Mouse (Mus musculus) heart, adult 11 months (tissue): ENCODE measurements around the gene Pvrig.
A peak's percentile ranks its signal among the peaks of the same experiment; 100 is the strongest.
"Not testable (repeated sequence)": the region's sequence is repeated elsewhere in the genome, so short reads cannot be mapped to it uniquely, and the experiment has no call there.

Experiments
- DNase-seq: peaks from one replicate; pipeline ENCODE4 v3.0.0; 2022

Pvrig gene

DNA sequence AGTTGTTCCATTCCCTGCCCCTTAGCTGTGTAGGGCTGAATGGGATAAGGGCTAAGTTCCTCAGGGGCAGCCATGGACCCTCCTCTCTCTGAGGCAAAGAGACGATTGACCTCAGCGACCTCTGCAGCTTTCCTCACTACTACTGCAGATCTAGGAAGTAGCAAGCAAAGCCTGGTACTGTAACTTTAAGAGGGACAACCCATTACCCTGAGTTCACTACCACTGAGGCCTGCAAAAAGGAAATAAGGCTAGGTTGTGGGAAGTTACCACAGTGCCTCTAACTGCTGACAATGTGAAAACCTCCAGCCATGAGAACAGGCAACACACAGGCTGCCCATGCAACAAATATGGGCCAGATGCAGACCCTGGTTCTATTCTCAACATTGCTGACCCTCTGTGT is at the start of gene Pvrig:
Gene Pvrig, plus strand, starts transcription at position 301 of the 400 bp plus-strand sequence.
- no peak for DNase-seq

- DNase-seq: no peak
Observed at GRCm38 (mm10) chr5:138294158-138294557, 47.6 kb upstream of the Pvrig start.

DNA sequence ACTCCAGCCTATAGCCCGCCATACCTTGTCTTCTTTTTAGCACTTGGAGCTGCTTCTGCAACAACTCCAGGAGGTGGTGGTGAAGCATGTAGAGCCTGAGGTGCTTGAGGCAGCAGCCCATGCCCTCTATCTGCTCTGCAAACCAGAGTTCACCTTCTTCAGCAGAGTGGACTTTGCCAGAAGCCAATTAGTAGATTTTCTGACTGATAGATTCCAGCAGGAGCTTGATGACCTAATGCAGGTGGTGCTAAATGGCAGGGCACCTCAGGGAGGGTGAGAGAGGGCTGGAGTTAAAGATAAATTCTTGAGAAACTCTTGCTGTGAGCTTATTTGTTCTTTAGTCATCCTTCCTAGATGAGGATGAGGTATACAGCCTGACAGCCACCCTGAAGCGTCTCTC is 42.1 kb upstream of the Pvrig start:
- DNase-seq: peak; percentile 54

DNA sequence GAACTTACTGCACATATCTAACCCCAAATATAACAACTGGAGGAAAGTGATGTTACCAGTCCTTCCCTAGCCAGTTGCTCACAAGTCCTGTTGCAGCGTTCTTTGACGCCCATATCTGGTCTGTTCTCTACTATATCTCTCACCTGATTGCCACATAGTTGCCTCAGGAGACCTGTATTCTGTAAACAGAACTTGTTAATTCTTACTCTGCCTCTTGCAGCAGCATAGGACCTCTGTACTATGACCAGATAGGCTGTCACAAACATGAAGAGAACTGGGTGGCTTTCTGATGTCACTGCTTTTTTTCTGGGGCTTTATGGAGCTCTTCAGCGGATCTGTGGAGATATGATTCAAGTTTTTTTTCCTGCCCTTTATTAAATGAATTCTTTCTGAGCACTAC is 29.0 kb upstream of the Pvrig start:
- no peak for DNase-seq

- DNase-seq: no peak
Observed at GRCm38 (mm10) chr5:138343216-138343615, 1.5 kb downstream of the Pvrig start.

DNA sequence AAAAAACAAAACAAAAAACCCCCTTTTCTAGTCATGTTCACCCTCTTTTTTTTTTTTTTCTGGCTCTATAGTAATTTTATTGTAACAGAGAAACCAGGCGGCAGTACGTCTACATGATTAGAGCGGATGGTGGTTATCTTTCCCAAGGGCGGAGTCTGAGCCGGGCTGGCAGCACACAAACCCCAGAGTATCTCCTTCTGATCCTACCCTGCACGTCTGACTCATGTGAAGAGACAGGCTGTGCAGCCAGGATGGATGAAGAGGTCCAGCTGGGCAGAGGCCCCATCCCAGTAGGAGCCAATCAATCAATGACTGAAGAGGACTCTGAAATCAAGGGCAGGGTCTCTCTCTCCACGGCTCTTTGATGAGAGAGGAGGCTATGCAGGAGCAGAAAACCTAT is 21.4 kb downstream of the Pvrig start:
- DNase-seq: not testable (repeated sequence)

DNA sequence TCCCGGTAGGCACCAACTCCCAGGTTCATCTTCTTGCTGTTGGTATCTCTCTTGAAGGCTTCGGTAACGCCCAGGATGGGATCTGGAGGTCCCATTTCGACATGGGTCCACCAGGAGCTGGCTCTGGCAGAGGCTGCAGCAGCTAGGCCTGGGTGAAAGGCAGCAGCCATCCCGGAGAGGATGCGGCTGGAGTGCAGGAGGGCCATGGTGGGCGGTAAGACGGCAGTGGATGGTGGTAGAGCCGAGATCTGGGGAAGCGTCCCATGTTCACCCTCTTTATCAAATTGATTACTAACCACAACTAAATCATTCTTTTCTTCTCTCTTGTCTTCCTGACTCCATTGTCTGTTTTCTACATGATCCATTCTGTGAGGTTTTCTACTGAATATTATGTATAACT is 23.6 kb downstream of the Pvrig start:
- not testable (repeated sequence) for DNase-seq
